Mouse (Mus musculus) midbrain, postnatal 0 days (tissue): ENCODE results near the gene Srrm3. TPM values are rescaled to one million over a fixed set of nuclear protein-coding genes. Genes with fewer than 3 reads are reported as not detected.

Experiments used
- ATAC-seq: fragments of 200-750 bp; cut with Nextera tagmentation; 2 replicates; pipeline ENCODE4 v1.8.0; 2017; ENCODE audit warnings: moderate number of reproducible peaks, mild to moderate bottlenecking, moderate TSS enrichment, moderate library complexity; ENCODE audit not compliant: low FRiP score
- DNase-seq: peaks from one replicate; pipeline ENCODE4 v3.0.0-alpha.2; 2015; ENCODE audit warnings: low spot score
- H3K27ac ChIP-seq: fragments of 300-500 bp; sonication (generic); 2 replicates; pipeline ENCODE4 v1.5.1; 2014; ENCODE audit warnings: low read depth, mild to moderate bottlenecking, low read length, mixed read lengths
- H3K27me3 ChIP-seq: fragments of 300-500 bp; sonication (generic); 2 replicates; pipeline ENCODE4 v1.6.1; 2014; ENCODE audit warnings: low read length, control low read depth, mixed read lengths; ENCODE audit not compliant: insufficient read depth
- H3K36me3 ChIP-seq: fragments of 300-500 bp; sonication (generic); 2 replicates; pipeline ENCODE4 v1.6.1; 2014; ENCODE audit warnings: low read length, control low read depth, mixed read lengths; ENCODE audit not compliant: insufficient read depth
- H3K4me1 ChIP-seq: fragments of 300-500 bp; sonication (generic); 2 replicates; pipeline ENCODE4 v1.6.1; 2014; ENCODE audit warnings: mild to moderate bottlenecking, control low read depth, antibody characterized with exemption, low read length, mixed read lengths; ENCODE audit not compliant: insufficient read depth
- H3K4me2 ChIP-seq: fragments of 300-500 bp; sonication (generic); 2 replicates; pipeline ENCODE4 v1.6.1; 2014; ENCODE audit warnings: low read depth, mild to moderate bottlenecking, low read length, mixed read lengths; ENCODE audit not compliant: poor library complexity, severe bottlenecking
- H3K4me3 ChIP-seq: fragments of 300-500 bp; sonication (generic); 2 replicates; pipeline ENCODE4 v1.5.1; 2014; ENCODE audit warnings: low read depth, mild to moderate bottlenecking, low read length, moderate library complexity
- H3K9ac ChIP-seq: fragments of 300-500 bp; sonication (generic); replicated peaks from 2 replicates; pipeline ENCODE4 v1.6.1; 2014; ENCODE audit warnings: mild to moderate bottlenecking, low read length, moderate library complexity, mixed read lengths; ENCODE audit not compliant: poor library complexity, severe bottlenecking
- H3K9me3 ChIP-seq: fragments of 300-500 bp; sonication (generic); 2 replicates; pipeline ENCODE4 v1.6.1; 2016; ENCODE audit warnings: low read length, control low read depth
- CTCF ChIP-seq: IDR thresholded peaks from 2 replicates; pipeline ENCODE4 v1.5.1; 2016; ENCODE audit warnings: antibody characterized with exemption, mild to moderate bottlenecking
- WGBS: fragments of 180-500 bp; shearing (Covaris S2); extraction: QIAGEN DNeasy Blood & Tissue Kit; methylation state at CpG from one replicate; pipeline ENCODE4 v1.1.7; 2014; 5-methylcytosine and 5-hydroxymethylcytosine counted together
- polyA plus RNA-seq: library from polyadenylated mRNA; unstranded; fragments of >200 nt; fragmentation: Nextera tagmentation; extraction: Ambion mirVana; gene quantifications from 2 replicates; pipeline ENCODE4 v1.2.1, GENCODE M21; 2015
- total RNA-seq: library from RNA; depleted of rRNA; stranded (reverse); fragments of >200 nt; gene quantifications from 2 replicates; pipeline ENCODE4 v1.2.3, GENCODE M21; 2014

Srrm3 gene
- total and polyA plus RNA-seq, 2 experiments from 2014 or later, result 58.8 to 123 TPM

DNA sequence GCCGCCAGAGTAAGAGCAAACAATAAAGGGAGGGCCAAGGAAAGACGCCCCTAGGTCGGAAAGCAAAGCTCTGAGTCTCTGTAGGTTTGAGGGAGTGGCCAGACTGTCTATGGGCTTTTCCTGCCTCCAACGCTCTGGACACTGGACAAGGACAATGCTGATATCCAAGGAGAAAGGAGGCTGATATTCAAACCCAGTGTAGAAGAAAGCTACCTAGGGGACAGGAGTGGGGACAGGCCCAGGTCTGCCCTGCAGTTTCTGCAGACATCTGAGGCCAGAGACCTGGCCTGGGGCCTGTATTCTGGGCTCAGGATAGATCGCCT is 11.9 kb upstream of the Srrm3 start:
- peaks cover 5% of the 10 kb centered on the region; the same call in 1 of the 2 replicates for H3K4me1 ChIP-seq
- H3K4me3 ChIP-seq, result no peak overlapping the region
- H3K4me2 ChIP-seq, result peak overlapping the region; percentile 34
- ATAC-seq (no peak), DNase-seq (no peak)
- no peaks in the 10 kb centered on the region for H3K27me3 ChIP-seq
- H3K9ac ChIP-seq, result peak overlapping the region; percentile 48
- no peaks in the 10 kb centered on the region for H3K9me3 ChIP-seq
- H3K27ac ChIP-seq, result peak overlapping the region; percentile 73
- H3K36me3 ChIP-seq, result peaks cover 24% of the 10 kb centered on the region
- no peak for TF ChIP-seq CTCF
- WGBS, result 6% methylated on average over 5 of the region's 5 CpGs

DNA sequence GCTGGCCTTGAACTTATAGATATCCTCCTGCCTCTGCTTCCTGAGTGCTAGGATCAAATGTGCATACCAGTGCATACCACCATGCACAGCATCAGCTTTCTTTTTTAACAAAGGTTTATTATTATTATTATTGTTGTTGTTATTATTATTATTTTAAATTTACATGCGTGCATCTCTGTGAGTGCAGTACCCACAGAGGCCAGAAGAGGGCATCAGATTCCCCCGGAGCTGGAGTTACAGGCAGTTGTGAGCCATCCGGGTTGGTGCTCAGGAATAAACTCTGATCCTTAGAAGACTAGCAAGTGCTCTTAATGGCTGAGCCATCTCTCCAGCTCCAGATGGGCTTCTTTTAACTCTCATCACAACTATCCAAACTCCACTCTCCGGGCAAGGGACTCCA is 6.9 kb upstream of the Srrm3 start:
- Histone ChIP-seq H3K36me3 (no peaks in the 10 kb centered on the region), H3K4me2 (no peak overlapping the region), H3K27ac (no peak overlapping the region), H3K9me3 (no peaks in the 10 kb centered on the region), H3K4me3 (no peak overlapping the region), H3K9ac (no peak overlapping the region), H3K27me3 (no peaks in the 10 kb centered on the region), H3K4me1 (peaks cover 9% of the 10 kb centered on the region; the same call in 1 of the 2 replicates)
- TF ChIP-seq CTCF, result peak; percentile 77
- DNase-seq (peak; percentile 17), ATAC-seq (no peak)
- WGBS, result 45% methylated on average over 4 of the region's 4 CpGs

DNA sequence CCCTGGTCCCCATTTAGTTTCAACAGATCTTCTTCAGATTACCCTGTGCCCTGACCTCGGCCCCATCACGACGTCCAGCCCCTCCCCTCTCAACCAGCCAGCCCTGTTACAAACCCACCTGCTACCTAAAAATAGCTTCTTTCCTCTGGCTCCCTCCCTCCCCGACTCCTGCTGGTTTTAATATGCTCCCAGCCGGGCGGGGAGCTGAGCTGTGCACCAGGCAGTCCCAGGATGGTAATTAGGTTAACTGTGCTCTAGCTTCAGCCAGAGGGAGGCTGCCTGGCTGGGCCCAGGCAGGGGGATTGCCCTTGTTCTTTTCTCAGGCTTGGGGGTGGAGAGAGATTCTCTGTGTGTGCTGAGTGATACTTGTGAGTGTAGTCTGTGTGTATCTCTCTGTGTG is 5.8 kb upstream of the Srrm3 start:
- Histone ChIP-seq H3K4me3 (no peak overlapping the region), H3K4me1 (0 out of 2 replicates have a peak, but pooled peaks cover 5% of the 10 kb centered on the region), H3K36me3 (no peaks in the 10 kb centered on the region), H3K9ac (no peak overlapping the region), H3K9me3 (no peaks in the 10 kb centered on the region), H3K4me2 (no peak overlapping the region), H3K27me3 (no peaks in the 10 kb centered on the region), H3K27ac (peak overlapping the region; percentile 40)
- no peak for TF ChIP-seq CTCF
- peak; percentile 67 for DNase-seq
- WGBS, result 7% methylated on average over 6 of the region's 6 CpGs
- peak; percentile 23; the same call in 1 of the 2 replicates for ATAC-seq

DNA sequence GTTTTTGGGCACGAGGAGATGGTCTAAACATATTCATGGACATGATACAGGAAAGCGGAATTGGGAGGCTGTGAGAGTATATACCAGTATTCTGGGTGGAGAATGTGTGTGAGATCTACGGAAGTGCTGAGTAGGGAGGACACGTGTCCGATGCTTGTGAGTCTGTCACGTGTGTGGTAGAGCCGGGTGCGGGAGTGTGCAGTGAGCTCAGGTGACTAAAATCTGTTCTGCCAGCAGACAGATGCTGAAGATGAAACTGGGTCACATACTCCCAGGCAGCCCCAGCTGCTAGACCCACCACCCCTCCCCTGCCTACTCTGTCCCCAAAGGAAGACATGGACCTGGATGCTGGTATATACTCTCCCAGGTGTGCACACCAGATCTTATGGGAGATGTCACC is 4.0 kb upstream of the Srrm3 start:
- Histone ChIP-seq H3K4me1 (peaks cover 12% of the 10 kb centered on the region; the same call in 1 of the 2 replicates), H3K27ac (no peak overlapping the region), H3K27me3 (no peaks in the 10 kb centered on the region), H3K4me3 (no peak overlapping the region), H3K4me2 (no peak overlapping the region), H3K9ac (no peak overlapping the region), H3K9me3 (no peaks in the 10 kb centered on the region), H3K36me3 (no peaks in the 10 kb centered on the region)
- 79% methylated on average over 8 of the region's 8 CpGs for WGBS
- peak; percentile 52 for DNase-seq
- no peak for ATAC-seq
- TF ChIP-seq CTCF, result no peak

DNA sequence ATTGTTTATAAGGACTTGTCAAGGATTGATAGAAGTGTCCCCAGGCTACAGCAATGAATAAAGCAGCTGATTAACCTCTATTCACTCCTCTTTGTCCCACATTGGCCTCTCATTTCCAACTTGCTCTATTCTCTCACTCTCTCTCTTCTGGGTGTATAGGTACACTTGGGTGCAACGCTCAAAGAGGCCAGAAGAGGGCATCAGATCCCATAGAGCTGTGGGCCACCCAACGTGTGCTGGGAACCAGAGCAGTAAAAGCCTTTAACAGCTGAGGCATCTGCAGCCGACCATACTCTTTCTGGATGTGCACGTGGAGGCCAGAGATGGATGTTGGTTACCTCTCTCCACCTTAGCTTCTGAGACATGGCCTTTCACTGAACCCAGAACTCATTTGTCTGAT is 3.6 kb upstream of the Srrm3 start:
- no peak overlapping the region for H3K9ac ChIP-seq
- no peaks in the 10 kb centered on the region for H3K27me3 ChIP-seq
- DNase-seq (no peak), ATAC-seq (no peak)
- no peak overlapping the region for H3K4me2 ChIP-seq
- 73% methylated on average over 4 of the region's 4 CpGs for WGBS
- H3K4me3 ChIP-seq, result no peak overlapping the region
- peaks cover 14% of the 10 kb centered on the region; the same call in 1 of the 2 replicates for H3K4me1 ChIP-seq
- peak; percentile 43 for TF ChIP-seq CTCF
- no peaks in the 10 kb centered on the region for H3K9me3 ChIP-seq
- no peak overlapping the region for H3K27ac ChIP-seq
- H3K36me3 ChIP-seq, result no peaks in the 10 kb centered on the region

DNA sequence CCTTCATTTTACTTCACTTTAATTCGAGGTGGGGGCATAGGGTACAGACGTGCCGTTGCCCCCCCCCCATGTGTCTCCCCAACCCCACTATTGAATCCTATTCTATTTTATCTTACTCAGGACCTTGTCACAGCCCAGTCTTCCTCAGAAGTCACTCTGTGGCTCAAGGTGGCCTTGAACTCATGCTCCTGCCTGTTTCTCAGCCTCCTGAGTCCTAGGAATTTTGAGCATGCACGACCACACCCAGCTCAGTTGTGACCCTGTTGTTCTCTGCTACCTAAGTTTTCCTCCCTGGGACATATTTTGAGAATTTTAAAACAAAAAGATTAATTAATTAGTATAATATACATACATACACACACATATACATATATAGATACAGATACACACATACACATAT is 3.0 kb upstream of the Srrm3 start:
- ATAC-seq, result no peak
- no peak overlapping the region for H3K4me3 ChIP-seq

More for the DNA sequence above, 3.0 kb upstream of the Srrm3 start:
- H3K9me3 ChIP-seq, result no peaks in the 10 kb centered on the region
- DNase-seq, result no peak
- no peak overlapping the region for H3K4me2 ChIP-seq
- peaks cover 14% of the 10 kb centered on the region; the same call in 1 of the 2 replicates for H3K4me1 ChIP-seq
- H3K27me3 ChIP-seq, result no peaks in the 10 kb centered on the region
- no peaks in the 10 kb centered on the region for H3K36me3 ChIP-seq
- H3K9ac ChIP-seq, result no peak overlapping the region
- 69% methylated on average over 4 of the region's 4 CpGs for WGBS
- H3K27ac ChIP-seq, result no peak overlapping the region
- no peak for TF ChIP-seq CTCF
